Mouse (Mus musculus) left cerebral cortex, adult 2 months (tissue): ENCODE measurements at regions not wholly inside any gene's neighbourhood (a gene's known extent, or its start where the extent isn't known, plus 50 kb on each side); places are given as distances from the start of the nearest gene placed in this dataset.

ENCODE experiments used
- DNase-seq, 2 experiments: peaks; one replicate each; pipeline ENCODE4 v3.0.0; 2021 to 2022; ENCODE audit warnings: low spot score in 2 of 2, mixed read lengths in 1 of 2; ENCODE audit errors: extremely low spot score in 1 of 2
- H3K27ac ChIP-seq: fragments of 200-600 bp; 2 replicates; pipeline ENCODE4 v1.8.1; 2022
- H3K4me3 ChIP-seq: fragments of 200-600 bp; 2 replicates; pipeline ENCODE4 v1.8.1; 2022
- CTCF ChIP-seq: fragments of 200-600 bp; IDR thresholded peaks from 2 replicates; pipeline ENCODE4 v1.8.1; 2022; ENCODE audit warnings: antibody characterized with exemption, mild to moderate bottlenecking, moderate library complexity
- intact Hi-C: fragments of 180-260 bp; cut with DNase I; formaldehyde crosslinking; loops from one replicate; pipeline ENCODE4 v1.15.1; 2025

GRCm38 (mm10) chr4:78666326-78666725, 454.6 kb upstream of the Ptprd start:
- no peak overlapping the region for H3K27ac ChIP-seq
- H3K4me3 ChIP-seq, result no peak overlapping the region
- no peak for DNase-seq
- TF ChIP-seq CTCF, result no peak
- intact Hi-C loops, result no loop called here

GRCm38 (mm10) chr4:78642773-78643172, 431.0 kb upstream of the Ptprd start:
- no peak overlapping the region for H3K4me3 ChIP-seq
- intact Hi-C loops, result no loop called here
- TF ChIP-seq CTCF, result no peak
- no peak overlapping the region for H3K27ac ChIP-seq
- DNase-seq, result no peak

DNA sequence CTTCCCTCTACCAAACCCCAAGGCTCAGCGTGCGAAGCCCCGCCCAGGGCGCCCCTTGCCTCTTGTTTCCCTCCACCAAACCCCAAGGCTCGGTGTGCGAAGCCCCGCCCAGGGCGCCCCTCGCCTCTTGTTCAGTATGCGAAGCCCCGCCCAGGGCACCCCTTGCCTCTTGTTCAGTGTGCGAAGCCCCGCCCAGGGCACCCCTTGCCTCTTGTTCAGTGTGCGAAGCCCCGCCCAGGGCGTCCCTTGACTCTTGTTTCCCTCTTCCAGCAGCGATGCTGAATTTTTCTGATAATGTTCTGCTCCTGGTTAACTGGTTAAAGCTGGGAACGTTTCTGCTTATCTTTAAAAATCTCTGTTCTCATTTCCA, 394.7 kb upstream of the Ptprd start:
- peak overlapping the region; percentile 54; the same call in 1 of the 2 replicates for H3K27ac ChIP-seq
- H3K4me3 ChIP-seq, result peak overlapping the region; percentile 37
- intact Hi-C loops, result no loop called here
- peak in 1 of 2 experiments; percentile 17 for DNase-seq
- no peak for TF ChIP-seq CTCF

GRCm38 (mm10) chr4:78605763-78606460, 394.2 kb upstream of the Ptprd start:
- Histone ChIP-seq H3K27ac (0 out of 2 replicates have a peak overlapping the region, but pooled peaks have one; percentile 54), H3K4me3 (peak overlapping the region; percentile 37)
- no peak for TF ChIP-seq CTCF
- no peak for DNase-seq
- intact Hi-C loops, result no loop called here

GRCm38 (mm10) chr4:78581590-78581989, 369.8 kb upstream of the Ptprd start:
- TF ChIP-seq CTCF, result no peak
- intact Hi-C loops, result no loop called here

DNA sequence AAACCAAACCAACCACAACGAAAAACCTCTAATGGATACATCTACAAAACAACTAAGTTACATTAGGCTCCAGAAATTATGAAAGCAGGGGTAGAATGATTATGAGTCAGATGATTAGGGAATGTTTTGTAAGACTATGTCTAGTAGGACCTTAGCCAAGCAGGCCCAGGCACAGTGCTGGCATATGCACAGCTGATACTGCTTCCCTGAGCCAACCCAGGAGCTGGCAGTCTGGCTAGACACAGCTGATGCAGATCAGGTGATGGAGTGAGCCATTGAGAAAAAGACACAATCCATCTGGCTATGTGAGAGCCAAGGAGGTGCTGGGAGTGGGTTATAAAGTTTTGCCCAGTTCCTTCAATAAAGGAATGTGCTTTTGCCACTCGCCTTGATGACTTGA, 353.6 kb upstream of the Ptprd start:
- no peak for DNase-seq
- intact Hi-C loops, result no loop called here
- TF ChIP-seq CTCF, result no peak
- Histone ChIP-seq H3K27ac (no peak overlapping the region), H3K4me3 (no peak overlapping the region)

More at GRCm38 (mm10) chr4:78581590-78581989, 369.8 kb upstream of the Ptprd start:
- no peak overlapping the region for H3K27ac ChIP-seq
- no peak for DNase-seq
- H3K4me3 ChIP-seq, result no peak overlapping the region
